Mouse (Mus musculus): Measurements from ENCODE around the gene Rasgef1c. TPM values are rescaled to one million over a fixed set of nuclear protein-coding genes. Genes with fewer than 3 reads are reported as not detected.

Gene Rasgef1c
- polyA plus RNA-seq, 1 experiment from 2014 or later = not detected

DNA sequence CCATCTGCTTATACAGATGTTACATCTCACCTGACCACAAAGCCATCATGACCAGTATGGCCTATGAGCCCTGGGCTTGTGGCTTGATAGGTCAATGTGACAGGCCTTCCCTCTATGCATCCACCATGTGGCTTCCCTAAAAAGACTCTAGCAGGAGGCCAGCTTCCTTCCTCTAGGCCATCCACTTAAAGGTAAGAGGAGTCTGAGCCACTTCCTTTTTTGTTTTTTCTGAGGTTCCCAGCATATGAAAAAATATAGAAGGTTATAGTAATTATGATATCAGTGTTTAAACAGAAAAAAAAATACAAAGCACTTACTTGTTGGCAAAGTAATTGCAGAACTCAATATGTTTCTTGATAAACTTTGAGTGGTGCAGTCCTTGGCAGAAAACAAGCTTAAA lies 117.2 kb downstream of the Rasgef1c start:
- no peak overlapping the region for H3K9ac ChIP-seq (replicated peaks; ENCODE audit: low read depth)
- no peaks in the 10 kb centered on the region for H3K36me3 ChIP-seq (ENCODE audit: insufficient read depth, low read length)
- H3K4me1 ChIP-seq (ENCODE audit: insufficient read depth, low read depth, low read length) = no peaks in the 10 kb centered on the region
- DNase-seq (ENCODE audit: low spot score) (no peak), ATAC-seq (no peak)
- H3K27ac ChIP-seq (ENCODE audit: low read length) = no peak overlapping the region
- H3K27me3 ChIP-seq (replicated peaks; ENCODE audit: insufficient read depth, low read length) = no peaks in the 10 kb centered on the region
- no peaks in the 10 kb centered on the region for H3K9me3 ChIP-seq (ENCODE audit: low read length)
- no peak overlapping the region for H3K4me2 ChIP-seq (replicated peaks; ENCODE audit: low read depth, low read length)
- TF ChIP-seq EP300 (IDR thresholded peaks at IDR 0.05) (no peak), CTCF (IDR thresholded peaks at IDR 0.05) (no peak)
- H3K4me3 ChIP-seq (ENCODE audit: low read depth, low read length) = no peak overlapping the region

DNA sequence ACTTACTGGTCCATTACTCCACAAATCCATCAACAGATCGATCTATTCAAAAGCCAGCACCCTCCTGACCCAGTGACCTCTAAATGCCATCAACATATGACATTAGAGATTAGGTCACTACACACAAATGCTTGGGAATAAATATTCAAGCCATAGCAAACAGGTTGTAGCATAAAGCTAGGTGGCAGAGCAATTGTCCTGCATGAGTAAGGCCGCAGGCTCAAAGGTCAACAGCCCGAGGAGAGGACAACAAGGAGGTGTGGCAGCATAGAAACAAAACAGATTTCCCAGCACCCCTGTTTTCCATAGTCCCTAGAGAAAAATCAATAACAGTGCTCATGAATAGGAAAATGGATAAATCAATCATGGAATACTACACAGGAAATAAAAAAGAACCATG lies 120.5 kb downstream of the Rasgef1c start:
- Histone ChIP-seq H3K9me3 (ENCODE audit: low read length) (no peaks in the 10 kb centered on the region), H3K4me2 (replicated peaks; ENCODE audit: low read depth, low read length) (no peak overlapping the region), H3K4me1 (ENCODE audit: insufficient read depth, low read depth, low read length) (peaks cover 9% of the 10 kb centered on the region; the same call in 1 of the 2 replicates), H3K4me3 (ENCODE audit: low read depth, low read length) (no peak overlapping the region), H3K27me3 (replicated peaks; ENCODE audit: insufficient read depth, low read length) (no peaks in the 10 kb centered on the region), H3K27ac (ENCODE audit: low read length) (no peak overlapping the region), H3K36me3 (ENCODE audit: insufficient read depth, low read length) (no peaks in the 10 kb centered on the region), H3K9ac (replicated peaks; ENCODE audit: low read depth) (no peak overlapping the region)
- TF ChIP-seq EP300 (IDR thresholded peaks at IDR 0.05) (no peak), CTCF (IDR thresholded peaks at IDR 0.05) (no peak)
- DNase-seq (ENCODE audit: low spot score) (no peak), ATAC-seq (no peak)
- 73% methylated on average over 3 of the region's 3 CpGs for WGBS

DNA sequence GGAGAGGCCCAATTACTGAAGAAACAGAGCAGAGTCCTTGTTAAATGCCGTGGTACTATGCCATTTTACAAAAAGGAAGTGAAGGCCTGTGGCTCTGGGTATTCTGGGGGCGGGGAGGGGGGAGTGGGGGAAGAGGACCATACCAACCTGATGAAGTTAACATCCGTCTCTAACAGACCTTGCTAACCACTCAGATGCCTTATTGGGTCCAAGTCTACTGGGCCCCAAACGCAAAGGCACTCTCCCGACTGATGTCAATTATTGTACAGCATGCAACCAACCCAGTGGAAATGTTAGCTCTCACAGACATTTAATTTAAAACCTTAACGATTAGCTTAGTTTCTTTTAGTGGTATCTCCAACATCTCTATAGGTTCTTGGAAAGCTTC lies 122.8 kb downstream of the Rasgef1c start:
- no peak overlapping the region for H3K9ac ChIP-seq (replicated peaks; ENCODE audit: low read depth)
- TF ChIP-seq EP300 (IDR thresholded peaks at IDR 0.05) (no peak), CTCF (IDR thresholded peaks at IDR 0.05) (no peak)
- H3K4me1 ChIP-seq (ENCODE audit: insufficient read depth, low read depth, low read length) = peaks cover 9% of the 10 kb centered on the region; the same call in 1 of the 2 replicates
- H3K27ac ChIP-seq (ENCODE audit: low read length) = peak overlapping the region; percentile 87; the same call in 1 of the 2 replicates
- 58% methylated on average over 6 of the region's 6 CpGs for WGBS
- no peaks in the 10 kb centered on the region for H3K9me3 ChIP-seq (ENCODE audit: low read length)
- no peaks in the 10 kb centered on the region for H3K27me3 ChIP-seq (replicated peaks; ENCODE audit: insufficient read depth, low read length)
- H3K4me3 ChIP-seq (ENCODE audit: low read depth, low read length) = peak overlapping the region; percentile 88
- DNase-seq (ENCODE audit: low spot score) (no peak), ATAC-seq (0 out of 2 replicates have a peak, but pooled peaks have one; percentile 0)
- H3K4me2 ChIP-seq (replicated peaks; ENCODE audit: low read depth, low read length) = peak overlapping the region; percentile 85
- H3K36me3 ChIP-seq (ENCODE audit: insufficient read depth, low read length) = no peaks in the 10 kb centered on the region

DNA sequence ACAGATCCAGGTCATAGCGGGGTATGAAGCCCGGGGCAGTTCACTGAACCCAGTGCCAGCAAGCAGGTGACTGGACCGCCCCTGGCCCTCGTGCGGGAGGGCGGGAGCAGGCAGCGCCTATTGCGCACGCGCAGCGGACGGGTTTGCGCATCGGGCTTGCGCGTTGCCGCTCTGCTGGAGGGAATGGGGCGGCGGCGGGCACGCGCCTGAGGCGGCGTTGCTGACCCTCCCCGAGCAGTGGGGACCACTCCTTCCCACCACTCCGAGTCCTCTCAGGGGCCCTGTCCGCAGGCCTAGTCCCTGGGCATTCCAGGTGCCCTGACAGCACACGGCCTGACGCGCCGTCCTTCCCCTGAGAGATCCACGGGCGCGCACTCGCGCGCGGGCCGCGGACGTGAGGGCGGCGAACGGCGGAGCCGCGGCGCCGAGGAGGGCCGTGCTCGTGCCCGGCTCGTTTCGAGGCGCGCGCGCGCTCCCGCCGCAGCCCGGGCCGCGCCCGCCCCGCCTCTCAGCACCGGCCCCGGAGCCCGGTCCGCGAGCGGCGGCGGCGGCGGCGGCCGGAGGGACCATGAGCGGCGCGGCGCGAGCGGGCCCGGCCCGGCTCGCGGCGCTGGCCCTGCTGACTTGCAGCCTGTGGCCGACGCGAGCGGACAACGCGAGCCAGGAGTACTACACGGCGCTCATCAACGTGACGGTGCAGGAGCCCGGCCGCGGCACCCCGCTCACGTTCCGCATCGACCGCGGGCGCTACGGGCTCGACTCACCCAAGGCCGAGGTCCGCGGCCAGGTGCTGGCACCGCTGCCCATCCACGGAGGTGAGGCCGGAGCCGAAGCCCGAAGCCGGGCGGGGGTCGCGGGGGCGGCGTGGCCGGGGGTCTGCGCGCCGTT lies 123.4 kb downstream of the Rasgef1c start, which contains the start of gene Rnf130:
TSS of gene Rnf130 (plus strand) at position 514 of the 888 bp plus-strand sequence.
- no peaks in the 10 kb centered on the region for H3K27me3 ChIP-seq (replicated peaks; ENCODE audit: insufficient read depth, low read length)
- peaks cover 9% of the 10 kb centered on the region; the same call in 1 of the 2 replicates for H3K4me1 ChIP-seq (ENCODE audit: insufficient read depth, low read depth, low read length)
- H3K36me3 ChIP-seq (ENCODE audit: insufficient read depth, low read length) = no peaks in the 10 kb centered on the region
- peak within 1 kb of the TSS; percentile 88 for H3K9ac ChIP-seq (replicated peaks; ENCODE audit: low read depth)
- WGBS = under 1% methylated on average over 76 of the region's 129 CpGs
- H3K27ac ChIP-seq (ENCODE audit: low read length) = peak within 1 kb of the TSS; percentile 87
- DNase-seq (ENCODE audit: low spot score) (peak; percentile 94), ATAC-seq (peak; percentile 93)
- H3K4me3 ChIP-seq (ENCODE audit: low read depth, low read length) = peak within 1 kb of the TSS; percentile 88
- H3K9me3 ChIP-seq (ENCODE audit: low read length) = no peaks in the 10 kb centered on the region
- TF ChIP-seq CTCF (IDR thresholded peaks at IDR 0.05) (no peak; the same call in 1 of the 2 replicates), EP300 (IDR thresholded peaks at IDR 0.05) (no peak)
- H3K4me2 ChIP-seq (replicated peaks; ENCODE audit: low read depth, low read length) = peak within 1 kb of the TSS; percentile 85

DNA sequence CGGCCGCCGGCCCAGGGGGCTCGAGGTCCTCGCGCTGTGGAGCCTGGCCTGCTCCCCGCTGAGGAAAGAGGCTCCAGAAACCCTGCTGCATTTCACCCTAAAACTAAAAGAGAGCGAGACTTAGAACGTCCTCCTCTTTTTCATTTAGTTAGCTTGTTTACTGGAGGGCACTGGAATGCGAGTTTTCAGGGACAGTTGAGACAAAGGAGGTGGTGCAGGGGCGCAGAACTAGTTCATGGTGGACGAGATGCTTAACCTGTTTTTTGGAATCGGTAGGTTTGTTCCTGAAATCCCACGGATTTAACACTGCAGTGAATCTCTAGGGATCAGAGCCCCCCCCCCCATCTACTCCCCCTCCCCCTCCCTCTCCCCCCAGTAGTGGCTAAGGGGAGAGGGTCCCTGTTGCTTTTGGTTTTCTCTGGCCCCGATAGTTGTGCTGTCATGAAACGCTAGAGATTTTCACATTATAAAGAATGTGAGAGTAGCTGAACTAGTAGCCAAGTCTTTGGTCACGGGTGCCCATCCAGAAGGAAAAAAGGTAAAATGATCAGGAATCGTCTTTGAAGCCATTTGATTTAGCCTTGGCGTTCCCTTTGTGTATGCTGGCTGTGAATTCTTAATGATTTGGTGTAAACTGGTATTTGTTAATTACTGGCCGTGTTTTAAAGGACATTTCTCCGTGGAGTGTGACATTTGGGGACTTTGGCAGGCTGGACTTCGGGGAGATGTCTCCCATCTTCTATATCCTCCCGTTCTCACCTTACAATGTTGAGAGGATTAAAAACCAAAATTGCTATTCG lies 124.3 kb downstream of the Rasgef1c start:
- DNase-seq (ENCODE audit: low spot score) (peak; percentile 21), ATAC-seq (no peak; the same call in 1 of the 2 replicates)
- Histone ChIP-seq H3K27me3 (replicated peaks; ENCODE audit: insufficient read depth, low read length) (no peaks in the 10 kb centered on the region), H3K4me1 (ENCODE audit: insufficient read depth, low read depth, low read length) (peaks cover 9% of the 10 kb centered on the region; the same call in 1 of the 2 replicates), H3K27ac (ENCODE audit: low read length) (peak overlapping the region; percentile 87), H3K36me3 (ENCODE audit: insufficient read depth, low read length) (no peaks in the 10 kb centered on the region), H3K9me3 (ENCODE audit: low read length) (no peaks in the 10 kb centered on the region), H3K4me2 (replicated peaks; ENCODE audit: low read depth, low read length) (peak overlapping the region; percentile 85), H3K4me3 (ENCODE audit: low read depth, low read length) (peak overlapping the region; percentile 88), H3K9ac (replicated peaks; ENCODE audit: low read depth) (peak overlapping the region; percentile 88)
- no peak for TF ChIP-seq EP300 (IDR thresholded peaks at IDR 0.05)
- no peak for TF ChIP-seq CTCF (IDR thresholded peaks at IDR 0.05)
- WGBS = 4% methylated on average over 24 of the region's 24 CpGs
